Mouse (Mus musculus): ENCODE data around the gene Cttnbp2.

- TF ChIP-seq CTCF (conservative IDR thresholded peaks at IDR 0.05; ENCODE audit: insufficient read depth, insufficient read length, low read depth, low read length) (no peak), POLR2A (IDR thresholded peaks at IDR 0.05; ENCODE audit: low read depth, low read length) (no peak)
Measured at GRCm38 (mm10) chr6:18360154-18360553, 154.5 kb downstream of the Cttnbp2 start.

Measured in kidney, adult 2 months (tissue).